Mouse (Mus musculus) heart, postnatal 0 days (tissue): ENCODE data around the gene Ahcyl2. TPM values are rescaled to one million over a fixed set of nuclear protein-coding genes. Genes with fewer than 3 reads are reported as not detected.

ENCODE experiments used
- ATAC-seq: fragments of 200-750 bp; cut with Nextera tagmentation; 2 replicates; pipeline ENCODE4 v1.8.0; 2017; ENCODE audit warnings: low read depth, moderate number of reproducible peaks, moderate library complexity; ENCODE audit not compliant: insufficient read depth
- DNase-seq: peaks from one replicate; pipeline ENCODE4 v3.0.0-alpha.2; 2016; ENCODE audit warnings: low spot score
- H3K27ac ChIP-seq: fragments of 300-500 bp; sonication (generic); 2 replicates; pipeline ENCODE4 v1.5.1; 2014; ENCODE audit warnings: low read depth, mild to moderate bottlenecking
- H3K27me3 ChIP-seq: fragments of 300-500 bp; sonication (generic); 2 replicates; pipeline ENCODE4 v1.6.1; 2014; ENCODE audit warnings: low read length, mixed read lengths; ENCODE audit not compliant: control insufficient read depth, insufficient read depth
- H3K36me3 ChIP-seq: fragments of 300-500 bp; sonication (generic); replicated peaks from 2 replicates; pipeline ENCODE4 v1.6.1; 2014; ENCODE audit warnings: low read length, mixed read lengths; ENCODE audit not compliant: control insufficient read depth, insufficient read depth
- H3K4me1 ChIP-seq: fragments of 300-500 bp; sonication (generic); 2 replicates; pipeline ENCODE4 v1.6.1; 2014; ENCODE audit warnings: antibody characterized with exemption; ENCODE audit not compliant: control insufficient read depth, insufficient read depth
- H3K4me2 ChIP-seq: fragments of 300-500 bp; sonication (generic); 2 replicates; pipeline ENCODE4 v1.6.1; 2014; ENCODE audit warnings: low read depth, mild to moderate bottlenecking, low read length, moderate library complexity
- H3K4me3 ChIP-seq: fragments of 300-500 bp; sonication (generic); 2 replicates; pipeline ENCODE4 v1.5.1; 2014; ENCODE audit warnings: low read depth, low read length
- H3K9ac ChIP-seq: fragments of 300-500 bp; sonication (generic); replicated peaks from 2 replicates; pipeline ENCODE4 v1.6.1; 2014; ENCODE audit warnings: low read depth, low read length, mixed read lengths
- H3K9me3 ChIP-seq: fragments of 300-500 bp; sonication (generic); replicated peaks from 2 replicates; pipeline ENCODE4 v1.6.1; 2016; ENCODE audit warnings: low read length; ENCODE audit not compliant: control insufficient read depth
- CTCF ChIP-seq: IDR thresholded peaks from 2 replicates; pipeline ENCODE4 v1.5.1; 2016; ENCODE audit warnings: antibody characterized with exemption, control low read depth, low read depth
- EP300 ChIP-seq: IDR thresholded peaks from 2 replicates; pipeline ENCODE4 v1.6.1; 2016; ENCODE audit warnings: antibody characterized with exemption, low read depth
- WGBS: fragments of 180-500 bp; shearing (Covaris S2); extraction: QIAGEN DNeasy Blood & Tissue Kit; methylation state at CpG from one replicate; pipeline ENCODE4 v1.1.7; 2014; 5-methylcytosine and 5-hydroxymethylcytosine counted together
- polyA plus RNA-seq: library from polyadenylated mRNA; unstranded; fragments of >200 nt; fragmentation: Nextera tagmentation; extraction: Ambion mirVana; gene quantifications from 2 replicates; pipeline ENCODE4 v1.2.1, GENCODE M21; 2015
- total RNA-seq: library from RNA; depleted of rRNA; stranded (reverse); fragments of >200 nt; gene quantifications from 2 replicates; pipeline ENCODE4 v1.2.3, GENCODE M21; 2014; ENCODE audit warnings: low replicate concordance

The Ahcyl2 gene
- total and polyA plus RNA-seq, 2 experiments from 2014 or later = 3.4 to 31.6 TPM

DNA sequence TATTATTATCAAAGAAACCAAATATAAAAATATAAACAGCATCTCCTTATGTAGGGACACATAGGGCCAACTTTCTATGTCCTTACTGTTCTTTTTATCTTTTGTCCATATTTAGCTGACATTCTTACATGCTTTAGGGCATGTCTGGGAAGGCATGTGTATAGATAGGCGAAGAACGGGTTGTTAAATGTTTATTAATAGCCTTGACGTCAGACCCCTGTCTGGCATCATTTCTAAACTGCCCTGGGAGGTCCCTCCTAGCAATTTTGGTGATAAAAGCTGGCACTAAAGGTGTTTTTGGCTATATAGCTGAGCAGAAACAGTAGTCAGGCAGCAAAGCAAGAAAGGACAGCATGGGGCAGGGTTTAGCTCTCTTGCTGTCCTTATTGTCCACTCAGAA lies 136.5 kb downstream of the Ahcyl2 start:
- Histone ChIP-seq H3K27me3 (no peaks in the 10 kb centered on the region), H3K9me3 (no peaks in the 10 kb centered on the region), H3K4me3 (no peak overlapping the region), H3K36me3 (peaks cover 12% of the 10 kb centered on the region), H3K4me2 (no peak overlapping the region; the same call in 1 of the 2 replicates), H3K9ac (no peak overlapping the region), H3K27ac (peak overlapping the region; percentile 96), H3K4me1 (peaks cover 34% of the 10 kb centered on the region)
- WGBS = 24% methylated on average over 3 of the region's 3 CpGs
- no peak for TF ChIP-seq CTCF
- TF ChIP-seq EP300 = peak; percentile 87
- ATAC-seq (peak; percentile 92), DNase-seq (peak; percentile 93)

DNA sequence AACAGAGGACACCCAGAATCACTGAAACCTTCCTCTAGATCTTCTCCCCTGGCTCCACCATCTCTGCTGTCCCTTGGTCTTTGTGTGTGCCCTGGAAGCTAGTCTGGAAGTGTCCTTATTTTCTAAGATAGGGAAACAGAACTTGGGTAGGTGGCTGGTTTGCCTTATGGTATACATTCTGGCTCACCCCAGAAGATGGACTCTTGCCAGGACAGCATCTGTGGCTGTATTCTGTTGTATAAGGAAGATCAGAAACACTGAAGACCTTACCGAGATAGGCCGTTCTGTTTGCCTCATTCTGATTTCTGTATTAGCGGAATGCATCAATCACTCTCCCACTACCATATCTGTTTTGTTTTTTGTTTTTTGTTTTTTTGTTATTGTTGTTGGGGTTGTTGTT lies 142.8 kb downstream of the Ahcyl2 start:
- no peaks in the 10 kb centered on the region for H3K27me3 ChIP-seq
- H3K4me1 ChIP-seq = no peaks in the 10 kb centered on the region
- 95% methylated on average over 3 of the region's 3 CpGs for WGBS
- peaks cover 17% of the 10 kb centered on the region for H3K36me3 ChIP-seq
- no peak overlapping the region for H3K27ac ChIP-seq
- H3K4me2 ChIP-seq = no peak overlapping the region
- no peaks in the 10 kb centered on the region for H3K9me3 ChIP-seq
- DNase-seq = no peak
- TF ChIP-seq CTCF (no peak), EP300 (no peak)
- no peak overlapping the region for H3K9ac ChIP-seq
- no peak overlapping the region for H3K4me3 ChIP-seq
- ATAC-seq = no peak

DNA sequence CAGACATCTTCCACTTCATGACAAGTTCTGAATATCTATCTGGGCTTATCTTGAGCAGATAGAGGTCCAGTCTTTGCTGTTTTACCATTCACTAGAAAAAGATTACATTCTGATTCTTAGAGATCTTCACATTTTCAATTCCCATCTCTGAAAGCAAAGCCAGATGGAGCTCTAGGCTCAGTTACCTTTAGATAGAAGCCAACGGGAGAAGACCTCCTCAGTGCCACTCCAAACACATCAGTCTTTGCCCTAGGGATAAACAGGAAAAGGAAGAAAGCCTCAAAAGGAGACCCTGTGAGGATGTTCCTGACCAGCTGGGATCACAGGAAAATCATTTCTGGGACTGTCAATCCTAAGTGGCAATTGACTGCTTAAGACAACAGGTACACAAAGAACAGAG lies 145.9 kb downstream of the Ahcyl2 start:
- Histone ChIP-seq H3K9me3 (no peaks in the 10 kb centered on the region), H3K4me3 (no peak overlapping the region), H3K9ac (no peak overlapping the region), H3K36me3 (peaks cover 11% of the 10 kb centered on the region), H3K4me1 (no peaks in the 10 kb centered on the region), H3K27ac (no peak overlapping the region), H3K4me2 (no peak overlapping the region), H3K27me3 (no peaks in the 10 kb centered on the region)
- TF ChIP-seq EP300 (no peak), CTCF (peak; percentile 4; the same call in 1 of the 2 replicates)
- 33% methylated on average over 1 of the region's 1 CpGs for WGBS
- DNase-seq (no peak), ATAC-seq (no peak)

DNA sequence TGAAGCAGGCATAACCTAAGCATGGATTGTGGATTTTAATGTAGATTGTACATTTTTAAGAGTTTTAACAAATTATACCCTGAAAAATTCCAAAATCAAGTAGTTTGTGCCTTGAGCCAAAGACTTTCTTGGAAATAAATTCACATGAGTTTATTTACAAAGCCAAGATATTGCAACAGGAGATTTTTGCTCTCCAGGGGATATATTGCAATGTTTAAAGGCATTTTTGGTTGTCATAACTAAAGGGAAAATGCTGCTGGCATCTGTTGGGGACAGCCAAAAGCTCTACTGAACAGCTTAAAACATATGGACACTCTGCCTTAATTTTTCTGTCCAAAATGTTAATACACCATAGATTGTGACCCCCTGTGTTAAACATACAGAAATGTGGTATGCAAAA lies 146.3 kb downstream of the Ahcyl2 start:
- H3K9ac ChIP-seq = no peak overlapping the region
- no peak overlapping the region for H3K4me2 ChIP-seq
- no peak overlapping the region for H3K4me3 ChIP-seq
- no peaks in the 10 kb centered on the region for H3K9me3 ChIP-seq
- H3K4me1 ChIP-seq = no peaks in the 10 kb centered on the region
- no peaks in the 10 kb centered on the region for H3K27me3 ChIP-seq
- TF ChIP-seq EP300 (no peak), CTCF (no peak)
- H3K27ac ChIP-seq = no peak overlapping the region
- peaks cover 6% of the 10 kb centered on the region for H3K36me3 ChIP-seq
- DNase-seq (no peak), ATAC-seq (no peak)

DNA sequence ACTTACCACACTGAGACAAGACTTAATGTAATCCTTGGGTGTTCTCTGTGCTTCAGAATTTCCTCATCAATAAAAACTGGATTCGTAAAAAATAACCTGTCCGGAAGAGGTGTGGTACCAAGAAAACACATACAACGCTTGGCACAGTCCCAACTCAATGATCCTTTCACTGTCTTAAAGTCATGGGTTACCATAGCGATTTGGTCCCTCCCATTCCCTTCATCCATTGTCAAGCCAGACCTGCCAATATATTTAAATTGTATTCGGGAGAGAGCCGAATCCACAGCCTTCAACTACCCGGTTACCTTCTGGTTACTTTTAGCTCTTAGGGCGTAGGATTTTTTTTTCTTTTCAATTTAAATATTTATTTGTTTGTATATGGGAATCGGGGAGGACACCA lies 148.0 kb downstream of the Ahcyl2 start:
- TF ChIP-seq CTCF = no peak
- no peak for TF ChIP-seq EP300
- Histone ChIP-seq H3K9me3 (no peaks in the 10 kb centered on the region), H3K9ac (no peak overlapping the region), H3K4me3 (no peak overlapping the region), H3K27ac (no peak overlapping the region), H3K27me3 (no peaks in the 10 kb centered on the region), H3K36me3 (0 out of 2 replicates have a peak, but pooled peaks cover under 1% of the 10 kb centered on the region), H3K4me1 (no peaks in the 10 kb centered on the region), H3K4me2 (no peak overlapping the region)
- 58% methylated on average over 9 of the region's 9 CpGs for WGBS
- DNase-seq (no peak), ATAC-seq (no peak)

DNA sequence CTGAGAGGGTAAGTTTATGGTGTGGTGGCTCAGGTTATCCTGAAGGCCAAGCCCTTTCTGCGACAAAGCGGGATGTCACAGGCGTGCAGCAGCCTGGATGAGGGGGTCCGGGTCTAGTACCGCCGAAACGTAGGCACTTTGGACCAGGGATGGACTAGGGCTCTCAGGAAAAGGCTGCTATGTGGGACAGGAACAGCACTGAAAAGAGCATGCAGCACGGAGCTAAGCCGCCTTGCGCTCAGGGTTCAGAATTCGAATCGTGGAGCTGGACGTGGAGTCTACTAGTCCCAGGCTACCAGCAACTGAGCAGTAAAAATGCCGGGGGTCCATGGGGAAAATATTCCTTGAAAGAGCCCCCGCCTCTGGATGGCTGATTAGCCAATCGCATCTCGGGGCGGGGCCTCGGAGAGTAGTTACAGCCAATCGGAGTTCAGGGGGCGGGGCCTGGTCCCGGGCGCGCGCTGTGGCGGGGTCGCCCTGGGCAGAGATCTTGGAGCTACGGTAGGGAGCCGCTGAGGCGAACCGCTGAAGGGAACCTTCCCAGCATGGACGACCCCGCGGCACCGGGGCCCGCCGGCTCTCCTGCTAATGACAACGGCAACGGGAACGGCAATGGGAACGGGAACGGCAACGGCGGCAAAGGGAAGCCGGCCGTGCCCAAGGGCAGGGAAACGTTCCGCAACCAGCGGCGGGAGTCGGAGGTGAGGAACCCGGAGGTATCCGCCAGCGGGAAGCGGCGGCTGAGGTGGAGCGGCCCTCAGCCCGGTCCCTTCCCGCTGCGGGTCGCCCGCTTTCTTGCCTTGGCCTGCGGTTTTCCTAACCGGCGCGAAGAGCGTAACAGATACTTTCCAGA lies 148.9 kb downstream of the Ahcyl2 start, which contains the start of gene Strip2:
Gene Strip2 (plus strand): TSS at position 483 of the 853 bp plus-strand sequence.
- Histone ChIP-seq H3K4me2 (peak within 1 kb of the TSS; percentile 80), H3K4me3 (peak within 1 kb of the TSS; percentile 92), H3K27me3 (no peaks in the 10 kb centered on the region), H3K9ac (peak within 1 kb of the TSS; percentile 84), H3K9me3 (no peaks in the 10 kb centered on the region), H3K36me3 (peaks cover 7% of the 10 kb centered on the region; the same call in 1 of the 2 replicates), H3K4me1 (no peaks in the 10 kb centered on the region), H3K27ac (peak within 1 kb of the TSS; percentile 95)
- peak; percentile 92 for DNase-seq
- no peak for TF ChIP-seq CTCF
- WGBS = under 1% methylated on average over 63 of the region's 67 CpGs
- peak; percentile 98 for ATAC-seq
